Comparison of ENCODE assay signal across 10 mouse cellular contexts in the genomic region with DNA sequence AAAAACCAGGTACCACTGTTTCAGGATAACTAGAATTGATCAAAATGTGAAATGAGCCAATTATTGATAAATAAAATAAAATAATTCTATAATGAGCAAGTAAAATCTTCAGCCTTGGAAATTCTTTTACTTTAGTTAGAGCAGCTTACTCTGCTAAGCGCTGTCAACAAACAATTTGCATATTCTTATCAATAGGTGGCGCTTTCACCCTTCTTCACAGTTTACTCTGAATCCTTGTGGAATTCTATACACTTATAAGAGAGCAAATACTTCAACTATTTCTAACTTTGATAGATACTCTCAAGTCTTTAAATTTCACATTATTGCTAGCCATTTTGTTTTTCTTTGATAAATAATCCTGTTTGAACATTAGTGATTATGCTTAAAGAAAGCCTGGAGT.
DNase-seq lines count a peak whose midpoint lies in the region; ATAC-seq and TF ChIP-seq lines count a peak whose summit lies in the region.
"Had no signal": no experiment of that assay in that cellular context is flagged by ENCODE, and none has a peak within 500 bp of the region (broad histone marks: within the 10 kb centered on the region; RNA-seq: fewer than 3 reads in every experiment).

No protein-coding gene starts in this region.

- no peak overlapping the region for H3K27ac ChIP-seq in heart, adult 2 months
- H3K27ac ChIP-seq in liver, postnatal 0 days (ENCODE audit: low read depth): no peak overlapping the region
- no peak overlapping the region for H3K27ac ChIP-seq in liver, embryonic 11.5 days (ENCODE audit: low read depth, low read length)
- no peak overlapping the region for H3K27ac ChIP-seq in forebrain, embryonic 15.5 days (replicated peaks)
- no peak overlapping the region for H3K27ac ChIP-seq in thymus, adult 2 months (ENCODE audit: control insufficient read depth, insufficient read depth, low read length)
- H3K27ac ChIP-seq: embryonic facial prominence, embryonic 13.5 days had no signal

- no peak overlapping the region for H3K4me3 ChIP-seq in heart, adult 2 months
- H3K4me3 ChIP-seq in liver, postnatal 0 days (ENCODE audit: low read depth, low read length): no peak overlapping the region
- H3K4me3 ChIP-seq in liver, embryonic 11.5 days (ENCODE audit: low read depth, low read length): no peak overlapping the region
- H3K4me3 ChIP-seq in forebrain, embryonic 15.5 days: no peak overlapping the region
- H3K4me3 ChIP-seq in thymus, adult 2 months (ENCODE audit: control insufficient read depth, insufficient read depth, low read length): no peak overlapping the region
- H3K4me3 ChIP-seq: embryonic facial prominence, embryonic 13.5 days had no signal

- H3K9me3 ChIP-seq in liver, postnatal 0 days (ENCODE audit: low read length): no peaks in the 10 kb centered on the region
- H3K9me3 ChIP-seq in liver, embryonic 11.5 days (ENCODE audit: control insufficient read depth, low read length): no peaks in the 10 kb centered on the region
- H3K9me3 ChIP-seq in forebrain, embryonic 15.5 days: no peaks in the 10 kb centered on the region
- H3K9me3 ChIP-seq: embryonic facial prominence, embryonic 13.5 days had no signal

- intact Hi-C loops in heart, adult 2 months (cut with DNase I): loop anchor here (5.0 to 10.0 kb wide), 5 partner anchors 226 to 1691 kb away; no protein-coding TSS in a partner anchor
- intact Hi-C loops in gastrocnemius, postnatal 36 days (cut with DNase I): no loop called here

- 2% methylated on average over 2 of the region's 2 CpGs for WGBS in heart, adult 2 months
- 19% methylated on average over 2 of the region's 2 CpGs for WGBS in liver, postnatal 0 days (ENCODE audit: insufficient replicate concordance)
- 9% methylated on average over 2 of the region's 2 CpGs for WGBS in liver, embryonic 11.5 days
- WGBS in forebrain, embryonic 15.5 days: 3% methylated on average over 2 of the region's 2 CpGs
- WGBS in thymus, adult 2 months: 80% methylated on average over 2 of the region's 2 CpGs

- ATAC-seq in liver, postnatal 0 days: no peak
- ATAC-seq in liver, embryonic 11.5 days (replicated peaks; ENCODE audit: low FRiP score): no peak
- peak; percentile 88 for ATAC-seq in forebrain, embryonic 15.5 days (replicated peaks)

- no peaks in the 10 kb centered on the region for H3K4me1 ChIP-seq in heart, adult 2 months (ENCODE audit: control insufficient read depth, insufficient read depth, low read length)
- no peaks in the 10 kb centered on the region for H3K4me1 ChIP-seq in liver, postnatal 0 days (ENCODE audit: insufficient read depth)
- H3K4me1 ChIP-seq in liver, embryonic 11.5 days (replicated peaks; ENCODE audit: control insufficient read depth, insufficient read depth, low read length): no peaks in the 10 kb centered on the region
- no peaks in the 10 kb centered on the region for H3K4me1 ChIP-seq in forebrain, embryonic 15.5 days
- no peaks in the 10 kb centered on the region for H3K4me1 ChIP-seq in thymus, adult 2 months (replicated peaks; ENCODE audit: control insufficient read depth, insufficient read depth, low read length)
- H3K4me1 ChIP-seq: embryonic facial prominence, embryonic 13.5 days had no signal

- TF ChIP-seq EP300 in heart, adult 2 months (IDR thresholded peaks at IDR 0.05; ENCODE audit: insufficient read depth, low read depth, low read length): no peak
- no peak for TF ChIP-seq EP300 in liver, postnatal 0 days (IDR thresholded peaks at IDR 0.05; ENCODE audit: low read depth)

- no peak overlapping the region for H3K9ac ChIP-seq in heart, adult 2 months (ENCODE audit: low read depth, low read length)
- no peak overlapping the region for H3K9ac ChIP-seq in liver, postnatal 0 days (replicated peaks)
- H3K9ac ChIP-seq in liver, embryonic 11.5 days (ENCODE audit: low read depth, low read length): no peak overlapping the region
- H3K9ac ChIP-seq in forebrain, embryonic 15.5 days (replicated peaks): no peak overlapping the region
- H3K9ac ChIP-seq: embryonic facial prominence, embryonic 13.5 days had no signal

- TF ChIP-seq POLR2A in heart, adult 2 months (IDR thresholded peaks at IDR 0.05; ENCODE audit: insufficient read depth, low read depth, low read length): no peak
- TF ChIP-seq POLR2A in thymus, adult 2 months (IDR thresholded peaks at IDR 0.05; ENCODE audit: control insufficient read depth, extremely low read depth, insufficient read depth, low read length, poor library complexity): no peak

- H3K27me3 ChIP-seq in heart, adult 2 months (ENCODE audit: control insufficient read depth, insufficient read depth, low read length): no peaks in the 10 kb centered on the region
- H3K27me3 ChIP-seq in liver, postnatal 0 days (ENCODE audit: insufficient read depth, low read length): no peaks in the 10 kb centered on the region
- no peaks in the 10 kb centered on the region for H3K27me3 ChIP-seq in liver, embryonic 11.5 days (replicated peaks; ENCODE audit: control insufficient read depth, insufficient read depth, low read length)
- H3K27me3 ChIP-seq in forebrain, embryonic 15.5 days: no peaks in the 10 kb centered on the region
- no peaks in the 10 kb centered on the region for H3K27me3 ChIP-seq in thymus, adult 2 months (ENCODE audit: control insufficient read depth, insufficient read depth, low read length)
- H3K27me3 ChIP-seq: embryonic facial prominence, embryonic 13.5 days had no signal

- DNase-seq in heart, adult 2 months: no peak
- DNase-seq in heart, adult 9 months (ENCODE audit: low spot score in 2 of 2): no peak
- DNase-seq in liver, postnatal 0 days: no peak
- DNase-seq in liver, embryonic 11.5 days (ENCODE audit: low spot score): no peak
- DNase-seq in retina, postnatal 1 day: peak; percentile 68
- no peak for DNase-seq in gastrocnemius, postnatal 36 days
- no peak for DNase-seq in thymus, adult 2 months
- DNase-seq: layer of hippocampus, adult 9-11 months had no signal

- no peaks in the 10 kb centered on the region for H3K36me3 ChIP-seq in heart, adult 2 months (ENCODE audit: control insufficient read depth, insufficient read depth, low read length)
- H3K36me3 ChIP-seq in liver, postnatal 0 days (replicated peaks; ENCODE audit: insufficient read depth, low read length): no peaks in the 10 kb centered on the region
- no peaks in the 10 kb centered on the region for H3K36me3 ChIP-seq in liver, embryonic 11.5 days (ENCODE audit: control insufficient read depth, insufficient read depth, low read length)
- no peaks in the 10 kb centered on the region for H3K36me3 ChIP-seq in forebrain, embryonic 15.5 days
- H3K36me3 ChIP-seq in thymus, adult 2 months (ENCODE audit: control insufficient read depth, insufficient read depth, low read length): no peaks in the 10 kb centered on the region
- H3K36me3 ChIP-seq: embryonic facial prominence, embryonic 13.5 days had no signal

- no peak overlapping the region for H3K4me2 ChIP-seq in liver, postnatal 0 days (ENCODE audit: low read depth, low read length)
- H3K4me2 ChIP-seq in liver, embryonic 11.5 days: no peak overlapping the region
- no peak overlapping the region for H3K4me2 ChIP-seq in forebrain, embryonic 15.5 days (replicated peaks)
- H3K4me2 ChIP-seq: embryonic facial prominence, embryonic 13.5 days had no signal

- peak; percentile 87 for TF ChIP-seq CTCF in heart, adult 2 months (IDR thresholded peaks at IDR 0.05)
- TF ChIP-seq CTCF in liver, postnatal 0 days (IDR thresholded peaks at IDR 0.05; ENCODE audit: low read depth): peak; percentile 35; the same call in 1 of the 2 replicates
- TF ChIP-seq CTCF in thymus, adult 2 months (IDR thresholded peaks at IDR 0.05; ENCODE audit: borderline replicate concordance, control insufficient read depth, extremely low read depth, insufficient read depth, low read length, poor library complexity): no peak

- H3K79me2 ChIP-seq in heart, adult 2 months (replicated peaks; ENCODE audit: control insufficient read depth, insufficient read depth, low read length): no peaks in the 10 kb centered on the region
